Mouse (Mus musculus) heart, postnatal 0 days (tissue): ENCODE results near the gene Bmp2k.

Experiments used
- CTCF ChIP-seq: IDR thresholded peaks from 2 replicates; pipeline ENCODE4 v1.5.1; 2016; ENCODE audit warnings: antibody characterized with exemption, control low read depth, low read depth
- EP300 ChIP-seq: IDR thresholded peaks from 2 replicates; pipeline ENCODE4 v1.6.1; 2016; ENCODE audit warnings: antibody characterized with exemption, low read depth

GRCm38 (mm10) chr5:96993057-96993456, 4.4 kb upstream of the Bmp2k start:
- no peak for TF ChIP-seq EP300
- no peak for TF ChIP-seq CTCF
